Mouse (Mus musculus) retina, adult 2 months (tissue): ENCODE results near the gene Rbfox3.

Source experiments
- DNase-seq: peaks from one replicate; pipeline ENCODE4 v3.0.0-alpha.2; 2012; ENCODE audit warnings: low read depth, low spot score

The Rbfox3 gene

GRCm38 (mm10) chr11:118881786-118882495 lies 29.5 kb downstream of the Rbfox3 start:
- no peak for DNase-seq

- DNase-seq, result no peak
These were observed 31.8 kb downstream of the Rbfox3 start for GRCm38 (mm10) chr11:118879466-118880150.

- no peak for DNase-seq
These were observed 32.7 kb downstream of the Rbfox3 start for GRCm38 (mm10) chr11:118878605-118879245.

GRCm38 (mm10) chr11:118875243-118875897 lies 36.0 kb downstream of the Rbfox3 start:
- no peak for DNase-seq

- DNase-seq, result no peak
These were observed 36.8 kb downstream of the Rbfox3 start for GRCm38 (mm10) chr11:118874487-118875095.

- no peak for DNase-seq
These were observed 37.4 kb downstream of the Rbfox3 start for GRCm38 (mm10) chr11:118874022-118874421.

- no peak for DNase-seq
These were observed 39.9 kb downstream of the Rbfox3 start for GRCm38 (mm10) chr11:118871527-118871926.

- DNase-seq, result no peak
These were observed 48.0 kb downstream of the Rbfox3 start for GRCm38 (mm10) chr11:118863360-118863759.

GRCm38 (mm10) chr11:118861801-118862431 lies 49.5 kb downstream of the Rbfox3 start:
- no peak for DNase-seq

- no peak for DNase-seq
These were observed 50.2 kb downstream of the Rbfox3 start for GRCm38 (mm10) chr11:118861246-118861645.

GRCm38 (mm10) chr11:118860812-118861211 lies 50.6 kb downstream of the Rbfox3 start:
- DNase-seq, result no peak

- no peak for DNase-seq
These were observed 51.6 kb downstream of the Rbfox3 start for GRCm38 (mm10) chr11:118859839-118860238.

GRCm38 (mm10) chr11:118858305-118858704 lies 53.1 kb downstream of the Rbfox3 start:
- DNase-seq, result no peak

GRCm38 (mm10) chr11:118851391-118851790 lies 60.0 kb downstream of the Rbfox3 start:
- no peak for DNase-seq

GRCm38 (mm10) chr11:118847986-118848385 lies 63.4 kb downstream of the Rbfox3 start:
- no peak for DNase-seq

- no peak for DNase-seq
These were observed 70.4 kb downstream of the Rbfox3 start for GRCm38 (mm10) chr11:118840992-118841391.

GRCm38 (mm10) chr11:118838167-118838566 lies 73.2 kb downstream of the Rbfox3 start:
- no peak for DNase-seq

- no peak for DNase-seq
These were observed 74.5 kb downstream of the Rbfox3 start for GRCm38 (mm10) chr11:118836889-118837288.

GRCm38 (mm10) chr11:118832793-118833481 lies 78.5 kb downstream of the Rbfox3 start:
- DNase-seq, result no peak

GRCm38 (mm10) chr11:118831730-118832129 lies 79.7 kb downstream of the Rbfox3 start:
- no peak for DNase-seq
